Comparison of ENCODE assay signal across 28 mouse cellular contexts in genomic region chr10:71215996-71216395, GRCm38 (mm10).
"Had no signal": no experiment of that assay in that cellular context is flagged by ENCODE, and none has a peak within 500 bp of the region (broad histone marks: within the 10 kb centered on the region; RNA-seq: fewer than 3 reads in every experiment).

No protein-coding gene starts in this region.

- H3K27me3 ChIP-seq: heart, embryonic 12.5 days; heart, embryonic 13.5 days; heart, embryonic 15.5 days; hindbrain, embryonic 13.5 days; hindbrain, embryonic 15.5 days; intestine, embryonic 15.5 days; kidney, embryonic 15.5 days had no signal

- DNase-seq: heart, postnatal 10 days; heart, postnatal 14 days; heart, postnatal 36 days; heart, postnatal 4 days; kidney, adult 11 months; kidney, adult 18-20 months; kidney, adult 8-10 months; kidney, adult 9 months; kidney, postnatal 10 days; kidney, postnatal 14 days; kidney, postnatal 25 days; layer of hippocampus, adult 9-11 months; layer of hippocampus, postnatal 36 days had no signal

- H3K4me1 ChIP-seq: intestine, embryonic 15.5 days had no signal

- H3K27ac ChIP-seq: heart, embryonic 10.5 days; heart, embryonic 13.5 days; heart, embryonic 15.5 days; hindbrain, embryonic 10.5 days; hindbrain, embryonic 12.5 days; hindbrain, embryonic 13.5 days; hindbrain, embryonic 14.5 days; hindbrain, embryonic 15.5 days; hindbrain, postnatal 0 days; intestine, embryonic 15.5 days; kidney, embryonic 15.5 days; kidney, postnatal 0 days; layer of hippocampus, adult 2 months; left cerebral cortex, adult 2 months had no signal

- H3K4me3 ChIP-seq: heart, embryonic 10.5 days; heart, embryonic 12.5 days; heart, embryonic 13.5 days; heart, embryonic 15.5 days; hindbrain, embryonic 10.5 days; hindbrain, embryonic 12.5 days; hindbrain, embryonic 13.5 days; hindbrain, embryonic 15.5 days; intestine, embryonic 15.5 days; kidney, embryonic 15.5 days; layer of hippocampus, adult 2 months; left cerebral cortex, adult 2 months had no signal

- H3K36me3 ChIP-seq: heart, embryonic 10.5 days; heart, embryonic 12.5 days; heart, embryonic 13.5 days; heart, embryonic 15.5 days; hindbrain, embryonic 10.5 days; hindbrain, embryonic 12.5 days; hindbrain, embryonic 13.5 days; hindbrain, embryonic 15.5 days; intestine, embryonic 15.5 days; kidney, embryonic 15.5 days had no signal
